Mouse (Mus musculus) midbrain, embryonic 16.5 days (tissue): ENCODE results near the gene Rheb. TPM values are rescaled to one million over a fixed set of nuclear protein-coding genes. Genes with fewer than 3 reads are reported as not detected.

Experiments
- ATAC-seq: fragments of 200-750 bp; cut with Nextera tagmentation; 2 replicates; pipeline ENCODE4 v1.8.0; 2017; ENCODE audit warnings: moderate TSS enrichment
- H3K27ac ChIP-seq: fragments of 300-500 bp; sonication (generic); 2 replicates; pipeline ENCODE4 v1.5.1; 2014; ENCODE audit warnings: mild to moderate bottlenecking, low read length, mixed read lengths
- H3K27me3 ChIP-seq: fragments of 300-500 bp; sonication (generic); 2 replicates; pipeline ENCODE4 v1.6.1; 2014; ENCODE audit warnings: low read depth, low read length, mixed read lengths; ENCODE audit not compliant: control insufficient read depth, insufficient read depth
- H3K36me3 ChIP-seq: fragments of 300-500 bp; sonication (generic); 2 replicates; pipeline ENCODE4 v1.6.1; 2014; ENCODE audit warnings: mild to moderate bottlenecking, low read length, moderate library complexity, mixed read lengths; ENCODE audit not compliant: control insufficient read depth, insufficient read depth
- H3K4me1 ChIP-seq: fragments of 300-500 bp; sonication (generic); 2 replicates; pipeline ENCODE4 v1.6.1; 2014; ENCODE audit warnings: mild to moderate bottlenecking, low read length, mixed read lengths; ENCODE audit not compliant: control insufficient read depth, insufficient read depth
- H3K4me2 ChIP-seq: fragments of 300-500 bp; sonication (generic); 2 replicates; pipeline ENCODE4 v1.6.1; 2014; ENCODE audit warnings: mild to moderate bottlenecking, low read length, mixed read lengths
- H3K4me3 ChIP-seq: fragments of 300-500 bp; sonication (generic); 2 replicates; pipeline ENCODE4 v1.5.1; 2014; ENCODE audit warnings: low read depth, mild to moderate bottlenecking, low read length, moderate library complexity, mixed read lengths
- H3K9ac ChIP-seq: fragments of 300-500 bp; sonication (generic); 2 replicates; pipeline ENCODE4 v1.6.1; 2014; ENCODE audit warnings: low read depth, low read length, mixed read lengths
- H3K9me3 ChIP-seq: fragments of 300-500 bp; sonication (generic); replicated peaks from 2 replicates; pipeline ENCODE4 v1.6.1; 2014; ENCODE audit warnings: mild to moderate bottlenecking, low read length, mixed read lengths; ENCODE audit not compliant: control insufficient read depth, poor library complexity, severe bottlenecking
- WGBS: fragments of 180-500 bp; shearing (Covaris S2); extraction: QIAGEN DNeasy Blood & Tissue Kit; methylation state at CpG from one replicate; pipeline ENCODE4 v1.1.7; 2014; 5-methylcytosine and 5-hydroxymethylcytosine counted together
- polyA plus RNA-seq: library from polyadenylated mRNA; unstranded; fragments of >200 nt; fragmentation: Nextera tagmentation; extraction: Ambion mirVana; gene quantifications from 2 replicates; pipeline ENCODE4 v1.2.1, GENCODE M21; 2015

Gene Rheb
- polyA plus RNA-seq, 1 experiment from 2014 or later = 255 TPM

DNA sequence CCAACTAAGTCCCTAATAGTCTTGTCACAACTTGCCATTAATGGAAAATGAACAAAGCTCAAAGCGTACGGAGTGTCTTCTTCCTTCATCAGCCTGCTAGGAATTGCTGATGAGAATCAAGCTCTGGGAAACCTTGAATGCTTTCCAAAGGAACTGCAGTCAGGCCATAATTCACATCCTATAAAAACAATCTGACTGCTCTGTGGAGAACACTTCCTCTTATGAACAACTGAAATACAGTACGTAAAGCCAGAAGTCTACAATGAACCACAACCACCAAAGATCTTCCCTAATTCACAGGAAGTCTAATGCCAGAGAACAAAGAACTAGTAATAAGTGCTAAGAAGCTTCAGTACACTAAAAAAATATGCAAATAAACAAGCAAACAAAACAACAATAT is 28.5 kb downstream of the Rheb start:
- H3K4me2 ChIP-seq = no peak overlapping the region
- no peaks in the 10 kb centered on the region for H3K4me1 ChIP-seq
- H3K27me3 ChIP-seq = no peaks in the 10 kb centered on the region
- H3K36me3 ChIP-seq = peaks cover 12% of the 10 kb centered on the region
- 90% methylated on average over 3 of the region's 3 CpGs for WGBS
- H3K9ac ChIP-seq = no peak overlapping the region
- no peak overlapping the region for H3K27ac ChIP-seq
- H3K9me3 ChIP-seq = no peaks in the 10 kb centered on the region
- ATAC-seq = no peak
- no peak overlapping the region for H3K4me3 ChIP-seq

DNA sequence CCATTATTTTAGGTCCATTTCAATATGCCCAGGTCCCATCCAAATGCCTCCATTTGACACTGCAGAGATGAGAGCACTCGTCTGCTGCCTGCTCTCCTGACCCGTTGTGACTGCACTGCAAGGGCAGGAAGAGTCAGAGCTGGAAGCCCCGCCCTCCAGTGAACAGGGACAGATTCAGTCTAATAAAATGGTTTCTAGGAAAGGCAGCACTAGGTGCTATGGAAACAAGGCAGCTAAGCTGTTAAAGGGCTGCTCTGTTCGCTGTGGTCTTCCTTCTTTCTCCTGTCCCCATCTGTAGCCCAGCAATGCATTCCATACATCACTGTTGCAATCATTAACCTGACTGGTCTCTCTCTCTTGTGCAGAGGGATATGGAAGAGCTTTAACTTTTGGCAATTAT is 29.4 kb downstream of the Rheb start:
- no peak overlapping the region for H3K9ac ChIP-seq
- no peak for ATAC-seq
- no peak overlapping the region for H3K4me2 ChIP-seq
- no peaks in the 10 kb centered on the region for H3K4me1 ChIP-seq
- H3K36me3 ChIP-seq = peaks cover 12% of the 10 kb centered on the region
- H3K27ac ChIP-seq = no peak overlapping the region
- H3K4me3 ChIP-seq = no peak overlapping the region
- no peaks in the 10 kb centered on the region for H3K27me3 ChIP-seq
- H3K9me3 ChIP-seq = no peaks in the 10 kb centered on the region
- WGBS = 81% methylated on average over 4 of the region's 4 CpGs

DNA sequence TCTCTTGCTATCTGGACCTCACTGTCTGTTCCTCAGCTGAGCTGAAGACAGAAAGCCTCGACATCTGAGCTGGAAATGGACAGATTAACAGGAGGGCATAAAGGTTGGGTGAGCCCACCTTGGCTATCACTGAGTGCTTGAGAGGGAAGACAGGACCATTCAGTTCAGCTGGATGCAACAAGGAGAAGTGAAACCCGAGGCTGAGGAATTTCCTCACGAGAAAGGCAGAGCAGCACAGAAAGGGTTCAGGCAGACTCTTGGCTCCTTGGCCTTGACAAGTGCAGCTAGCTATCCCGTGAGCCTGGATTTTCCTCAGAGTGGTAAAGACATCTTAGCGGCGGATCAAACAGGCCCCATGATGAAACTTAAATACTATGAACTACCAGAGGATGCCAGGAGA is 37.2 kb downstream of the Rheb start:
- no peak overlapping the region for H3K4me3 ChIP-seq
- H3K9me3 ChIP-seq = no peaks in the 10 kb centered on the region
- peaks cover 26% of the 10 kb centered on the region for H3K36me3 ChIP-seq
- 80% methylated on average over 6 of the region's 6 CpGs for WGBS
- no peak overlapping the region for H3K4me2 ChIP-seq
- H3K4me1 ChIP-seq = no peaks in the 10 kb centered on the region
- no peak overlapping the region for H3K27ac ChIP-seq
- H3K9ac ChIP-seq = no peak overlapping the region
- no peaks in the 10 kb centered on the region for H3K27me3 ChIP-seq
- no peak for ATAC-seq

DNA sequence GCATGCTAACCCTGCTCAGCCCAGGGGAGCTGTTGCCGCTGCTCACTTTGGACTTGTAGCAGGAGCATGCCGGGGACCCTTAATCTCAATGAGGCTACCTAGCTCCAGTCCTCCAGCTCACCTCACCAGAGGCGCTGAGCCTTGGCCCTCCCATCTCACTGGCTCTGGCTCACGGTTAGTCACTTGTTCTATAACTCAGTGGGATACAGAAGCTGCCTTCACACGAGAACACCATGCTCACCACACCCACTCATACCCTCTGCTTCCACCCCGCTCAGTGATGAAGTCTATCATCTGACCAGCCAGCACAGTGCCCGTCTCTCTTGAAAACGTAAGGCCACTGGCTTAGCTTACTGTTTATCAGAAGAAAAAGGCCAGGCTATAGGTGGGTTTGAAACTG is 37.8 kb downstream of the Rheb start:
- no peak for ATAC-seq
- no peaks in the 10 kb centered on the region for H3K4me1 ChIP-seq
- H3K36me3 ChIP-seq = peaks cover 26% of the 10 kb centered on the region
- H3K4me2 ChIP-seq = no peak overlapping the region
- 88% methylated on average over 8 of the region's 8 CpGs for WGBS
- no peaks in the 10 kb centered on the region for H3K27me3 ChIP-seq
- no peak overlapping the region for H3K27ac ChIP-seq
- no peaks in the 10 kb centered on the region for H3K9me3 ChIP-seq
- no peak overlapping the region for H3K4me3 ChIP-seq
- H3K9ac ChIP-seq = no peak overlapping the region

DNA sequence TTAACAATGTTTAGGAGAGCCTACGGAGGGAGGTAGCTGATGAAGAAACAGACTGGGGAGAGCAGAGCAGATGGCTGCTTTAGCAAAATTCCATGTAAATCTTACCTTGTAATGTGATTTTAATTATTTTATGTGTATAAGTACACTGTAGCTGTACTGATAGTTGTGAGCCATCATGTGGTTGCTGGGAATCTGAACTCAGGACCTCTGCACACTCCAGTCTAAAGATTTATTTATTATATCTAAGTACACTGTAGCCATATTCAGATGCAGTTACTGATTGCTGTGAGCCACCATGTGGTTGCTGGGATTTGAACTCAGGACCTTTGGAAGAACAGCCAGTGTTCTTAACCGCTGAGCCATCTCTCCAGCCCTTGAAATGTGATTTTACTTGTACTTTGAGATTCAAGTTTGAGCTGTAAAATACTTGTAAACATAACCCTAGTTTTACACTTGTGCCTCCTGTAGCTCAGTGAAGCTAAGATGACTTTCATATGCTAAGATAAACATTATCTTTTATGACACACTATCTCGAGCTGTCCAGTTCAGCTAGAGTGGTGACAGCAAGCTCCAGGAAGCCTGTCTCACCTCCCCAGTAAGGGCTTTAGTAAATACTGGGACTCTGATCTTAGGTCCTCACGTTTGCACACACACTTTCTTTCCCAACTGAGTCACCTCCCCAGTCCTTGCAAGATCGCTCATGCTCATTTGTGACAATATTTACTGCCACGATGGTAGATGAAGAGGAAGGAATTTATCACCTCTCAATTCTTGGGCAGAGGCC is 40.4 kb downstream of the Rheb start:
- Histone ChIP-seq H3K36me3 (peaks cover 23% of the 10 kb centered on the region), H3K4me1 (no peaks in the 10 kb centered on the region), H3K4me2 (no peak overlapping the region), H3K9ac (no peak overlapping the region), H3K27ac (no peak overlapping the region), H3K4me3 (no peak overlapping the region), H3K9me3 (no peaks in the 10 kb centered on the region), H3K27me3 (no peaks in the 10 kb centered on the region)
- WGBS = 87% methylated on average over 6 of the region's 6 CpGs
- ATAC-seq = no peak

DNA sequence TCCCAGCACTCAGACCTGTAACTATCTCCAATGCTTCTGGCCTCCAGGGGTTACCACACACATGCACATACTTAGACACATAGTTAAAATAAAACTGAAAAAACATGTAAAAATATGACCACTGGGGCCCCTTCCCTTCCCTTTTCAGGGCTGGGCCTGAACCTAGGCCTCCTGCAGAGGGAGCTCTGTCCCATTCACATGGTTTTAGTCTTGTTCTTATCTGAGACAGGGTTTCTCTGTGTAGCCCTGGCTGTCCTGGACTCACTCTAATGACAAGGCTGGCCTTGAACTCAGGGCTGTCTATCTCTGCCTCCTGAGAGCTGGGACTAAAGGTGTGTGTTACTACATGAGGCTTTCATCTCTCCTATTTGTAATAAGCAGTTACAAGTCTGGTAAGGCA is 42.0 kb downstream of the Rheb start:
- Histone ChIP-seq H3K9me3 (no peaks in the 10 kb centered on the region), H3K4me2 (no peak overlapping the region), H3K4me3 (no peak overlapping the region), H3K4me1 (no peaks in the 10 kb centered on the region), H3K27ac (no peak overlapping the region), H3K9ac (no peak overlapping the region), H3K27me3 (no peaks in the 10 kb centered on the region), H3K36me3 (peaks cover 13% of the 10 kb centered on the region; the same call in 1 of the 2 replicates)
- ATAC-seq = no peak

DNA sequence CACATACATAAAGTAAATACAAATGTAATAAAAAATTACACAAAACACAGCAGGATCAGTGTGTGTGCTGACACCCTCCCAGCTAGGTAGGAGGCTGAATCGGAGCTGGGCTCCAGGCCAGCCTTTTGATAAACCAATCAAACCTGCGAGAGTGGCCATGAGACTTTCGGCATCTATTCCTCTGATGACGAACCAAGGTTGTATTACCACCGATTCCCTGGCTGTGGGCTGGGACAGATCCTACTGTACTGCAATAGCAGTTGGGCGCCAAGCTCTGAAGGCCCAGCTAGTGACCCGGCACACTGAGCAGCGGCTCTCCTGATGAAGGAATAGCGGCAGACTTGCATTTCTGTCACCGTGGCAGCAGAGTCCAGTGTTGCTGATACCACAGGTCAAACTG is 43.8 kb downstream of the Rheb start:
- ATAC-seq = no peak
- H3K4me1 ChIP-seq = no peaks in the 10 kb centered on the region
- H3K4me2 ChIP-seq = no peak overlapping the region
- no peak overlapping the region for H3K4me3 ChIP-seq
- no peaks in the 10 kb centered on the region for H3K9me3 ChIP-seq
- H3K27ac ChIP-seq = no peak overlapping the region
- 74% methylated on average over 10 of the region's 10 CpGs for WGBS
- no peaks in the 10 kb centered on the region for H3K27me3 ChIP-seq
- H3K9ac ChIP-seq = no peak overlapping the region
- peaks cover 3% of the 10 kb centered on the region; the same call in 1 of the 2 replicates for H3K36me3 ChIP-seq

DNA sequence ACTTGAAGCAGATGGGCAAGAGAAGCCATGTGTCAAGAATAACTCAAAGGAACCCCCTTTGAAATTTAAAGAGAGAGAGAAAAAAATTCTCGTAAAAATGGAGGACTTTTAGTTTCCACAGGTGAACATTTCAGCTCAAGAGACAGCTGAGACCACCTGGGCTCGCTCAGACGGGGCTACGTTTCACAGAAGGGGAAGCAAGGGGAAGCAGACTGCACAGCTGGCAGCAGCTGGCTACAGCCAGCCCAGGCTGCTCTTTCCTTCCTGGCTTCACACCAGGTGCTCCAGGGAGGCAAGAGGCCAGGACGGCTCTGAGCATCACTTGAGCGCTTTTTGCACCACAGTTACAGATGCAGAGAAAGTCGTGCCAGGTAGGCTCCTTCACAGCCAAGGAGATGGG is 44.6 kb downstream of the Rheb start:
- 65% methylated on average over 7 of the region's 7 CpGs for WGBS
- H3K4me3 ChIP-seq = no peak overlapping the region

DNA sequence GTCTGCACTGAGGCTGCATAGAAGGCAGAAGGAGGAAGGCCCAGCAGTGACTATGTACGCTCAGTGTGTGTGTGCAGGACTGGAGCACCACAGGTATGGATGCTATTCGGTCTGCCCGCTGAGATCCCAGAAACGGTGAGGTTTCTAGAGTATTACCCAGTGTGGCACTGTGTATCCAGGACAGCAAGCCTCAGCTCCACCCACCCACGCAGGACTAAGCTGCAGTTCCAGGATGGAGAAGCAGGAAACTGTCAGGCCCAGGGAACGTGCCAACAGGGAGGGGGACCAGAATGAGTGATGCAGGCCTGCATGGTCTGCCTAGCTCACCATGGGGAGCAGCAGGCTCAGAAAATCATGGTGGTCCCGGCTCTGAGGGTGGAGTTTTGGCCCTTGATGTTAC is 49.5 kb downstream of the Rheb start:
- Histone ChIP-seq H3K4me3 (no peak overlapping the region), H3K4me2 (no peak overlapping the region), H3K9me3 (no peaks in the 10 kb centered on the region), H3K27ac (no peak overlapping the region), H3K4me1 (no peaks in the 10 kb centered on the region), H3K36me3 (no peaks in the 10 kb centered on the region), H3K27me3 (no peaks in the 10 kb centered on the region), H3K9ac (no peak overlapping the region)
- WGBS = 79% methylated on average over 7 of the region's 7 CpGs
- no peak for ATAC-seq

More for the DNA sequence above, 44.6 kb downstream of the Rheb start:
- ATAC-seq = no peak
- H3K27ac ChIP-seq = no peak overlapping the region
- H3K4me2 ChIP-seq = no peak overlapping the region
- no peaks in the 10 kb centered on the region for H3K4me1 ChIP-seq
- H3K27me3 ChIP-seq = no peaks in the 10 kb centered on the region
- H3K36me3 ChIP-seq = no peaks in the 10 kb centered on the region; the same call in 1 of the 2 replicates
- H3K9ac ChIP-seq = no peak overlapping the region
- no peaks in the 10 kb centered on the region for H3K9me3 ChIP-seq
